Mouse (Mus musculus) limb, embryonic 14.5 days (tissue): ENCODE measurements around the gene Spsb2. TPM values are rescaled to one million over a fixed set of nuclear protein-coding genes. Genes with fewer than 3 reads are reported as not detected.

ENCODE experiments used
- ATAC-seq: fragments of 200-750 bp; cut with Nextera tagmentation; 2 replicates; pipeline ENCODE4 v1.8.0; 2017; ENCODE audit warnings: low read depth, moderate number of reproducible peaks, moderate TSS enrichment; ENCODE audit not compliant: low FRiP score
- DNase-seq: peaks from one replicate; pipeline ENCODE4 v3.0.0-alpha.2; 2015; ENCODE audit warnings: low spot score
- H3K27ac ChIP-seq: fragments of 300-500 bp; sonication (generic); replicated peaks from 2 replicates; pipeline ENCODE4 v1.5.1; 2014; ENCODE audit warnings: low read depth, mild to moderate bottlenecking, low read length, moderate library complexity, mixed read lengths
- H3K27me3 ChIP-seq: fragments of 300-500 bp; sonication (generic); 2 replicates; pipeline ENCODE4 v1.6.1; 2014; ENCODE audit warnings: low read length, mixed read lengths; ENCODE audit not compliant: control insufficient read depth, insufficient read depth
- H3K36me3 ChIP-seq: fragments of 300-500 bp; sonication (generic); 2 replicates; pipeline ENCODE4 v1.6.1; 2014; ENCODE audit warnings: mild to moderate bottlenecking, low read length, moderate library complexity, mixed read lengths; ENCODE audit not compliant: control insufficient read depth, insufficient read depth
- H3K4me1 ChIP-seq: fragments of 300-500 bp; sonication (generic); 2 replicates; pipeline ENCODE4 v1.6.1; 2014; ENCODE audit warnings: antibody characterized with exemption, low read length, mixed read lengths; ENCODE audit not compliant: control insufficient read depth, insufficient read depth
- H3K4me2 ChIP-seq: fragments of 300-500 bp; sonication (generic); replicated peaks from 2 replicates; pipeline ENCODE4 v1.6.1; 2014; ENCODE audit warnings: low read depth, mild to moderate bottlenecking, low read length, moderate library complexity; ENCODE audit not compliant: severe bottlenecking
- H3K4me3 ChIP-seq: fragments of 300-500 bp; sonication (generic); replicated peaks from 2 replicates; pipeline ENCODE4 v1.5.1; 2014; ENCODE audit warnings: low read length
- H3K9ac ChIP-seq: fragments of 300-500 bp; sonication (generic); 2 replicates; pipeline ENCODE4 v1.6.1; 2014; ENCODE audit warnings: mild to moderate bottlenecking, low read depth, low read length, moderate library complexity; ENCODE audit not compliant: severe bottlenecking
- H3K9me3 ChIP-seq: fragments of 300-500 bp; sonication (generic); 2 replicates; pipeline ENCODE4 v1.6.1; 2016; ENCODE audit warnings: low read length; ENCODE audit not compliant: control insufficient read depth
- POLR2A ChIP-seq: fragments of 200-500 bp; IDR thresholded peaks from 2 replicates; pipeline ENCODE4 v1.8.0; 2012; ENCODE audit warnings: inconsistent platforms, mild to moderate bottlenecking, moderate library complexity, borderline replicate concordance; ENCODE audit not compliant: insufficient read depth, insufficient read length; ENCODE audit errors: extremely low read depth
- WGBS: fragments of 180-500 bp; shearing (Covaris S2); extraction: QIAGEN DNeasy Blood & Tissue Kit; methylation state at CpG from one replicate; pipeline ENCODE4 v1.1.7; 2014; 5-methylcytosine and 5-hydroxymethylcytosine counted together
- polyA plus RNA-seq, 2 experiments: library from polyadenylated mRNA; depleted of rRNA in 1 of 2; stranded (reverse) in 1 of 2; unstranded in 1 of 2; fragments of >200 nt; fragmentation: Nextera tagmentation in 1 of 2; extraction: Ambion mirVana in 1 of 2; gene quantifications; 2 replicates each; pipeline versions ENCODE4 v1.2.1 to v1.2.3; 2012 to 2014

Spsb2 gene
- polyA plus RNA-seq, 2 experiments = 10.8 to 11.1 TPM

DNA sequence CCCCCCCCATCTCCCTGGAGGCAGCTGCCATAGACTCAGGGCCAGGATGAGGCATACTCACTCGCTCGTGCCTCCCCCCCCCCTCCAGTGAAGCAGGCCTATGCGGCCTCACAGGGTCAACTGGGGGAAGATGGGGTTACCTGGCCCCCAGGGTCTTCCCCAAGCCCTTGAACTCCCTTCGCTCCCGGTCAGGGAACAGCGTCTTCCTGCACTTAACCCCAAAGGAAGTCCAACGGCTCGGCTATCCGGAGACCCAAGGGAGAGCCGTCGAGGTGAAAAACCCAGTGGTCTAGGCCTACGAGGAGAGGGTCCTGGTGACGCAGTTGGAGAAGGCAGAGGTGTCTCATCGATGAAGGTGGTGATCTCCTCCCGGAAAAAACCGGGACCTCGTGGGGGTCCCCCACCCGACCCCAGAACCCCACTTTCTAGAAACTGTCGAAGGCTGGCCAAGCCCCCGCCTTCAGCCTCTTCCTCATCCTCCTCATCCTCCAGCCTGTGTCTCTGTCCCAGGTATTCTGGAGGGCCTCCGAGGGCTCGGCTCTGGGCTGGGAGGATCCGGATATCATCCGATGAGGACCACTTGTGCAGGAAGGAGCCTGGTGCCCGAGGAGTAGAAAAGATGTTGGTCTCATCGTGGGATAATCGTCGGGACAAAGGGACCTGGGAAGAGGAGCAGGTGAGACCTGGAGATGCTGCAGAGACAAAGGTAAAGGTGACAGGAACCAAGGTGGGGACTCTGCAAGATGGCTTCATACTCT, 50.3 kb downstream of the Spsb2 start:
- Histone ChIP-seq H3K4me1 (peaks cover 29% of the 10 kb centered on the region), H3K4me2 (peak overlapping the region; percentile 68), H3K27me3 (no peaks in the 10 kb centered on the region), H3K9ac (peak overlapping the region; percentile 98; the same call in 1 of the 2 replicates), H3K4me3 (peak overlapping the region; percentile 85), H3K9me3 (no peaks in the 10 kb centered on the region), H3K27ac (no peak overlapping the region), H3K36me3 (peaks cover 24% of the 10 kb centered on the region)
- ATAC-seq (no peak), DNase-seq (no peak)
- WGBS = 79% methylated on average over 28 of the region's 28 CpGs
- TF ChIP-seq POLR2A = no peak

DNA sequence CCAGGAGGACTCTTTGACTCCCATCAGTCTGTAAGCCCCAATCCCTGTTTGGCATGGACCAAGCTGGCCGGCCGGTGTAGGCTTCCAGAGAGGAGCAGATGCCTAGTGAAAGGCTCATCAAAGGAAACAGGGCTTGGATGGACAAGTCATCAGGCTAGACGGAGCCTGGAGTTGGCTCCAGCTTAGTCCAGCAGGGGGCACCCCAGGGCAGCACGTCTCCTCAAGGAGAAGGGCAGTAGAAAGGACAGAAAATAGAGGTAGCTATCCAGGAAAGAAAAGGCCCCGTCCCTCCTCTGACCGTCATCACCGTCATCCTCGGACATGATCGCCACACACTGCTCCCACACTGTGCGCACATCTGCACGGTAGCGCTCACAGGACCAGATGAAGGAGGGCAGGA, 51.3 kb downstream of the Spsb2 start:
- 9% methylated on average over 12 of the region's 12 CpGs for WGBS

More for the DNA sequence above, 51.3 kb downstream of the Spsb2 start:
- DNase-seq (peak; percentile 80), ATAC-seq (no peak)
- Histone ChIP-seq H3K4me2 (no peak overlapping the region), H3K4me1 (peaks cover 29% of the 10 kb centered on the region), H3K9ac (no peak overlapping the region), H3K4me3 (no peak overlapping the region), H3K27me3 (no peaks in the 10 kb centered on the region), H3K27ac (no peak overlapping the region), H3K36me3 (peaks cover 15% of the 10 kb centered on the region), H3K9me3 (no peaks in the 10 kb centered on the region)
- no peak for TF ChIP-seq POLR2A

Other genes starting within 250 kb of the Spsb2 start
- not detected in 2 replicates for gene C1rb, start 238.4 kb upstream of the Spsb2 start, polyA plus RNA-seq (2012; rRNA removed)
- gene C1rb, start 238.4 kb upstream of the Spsb2 start, polyA plus RNA-seq (2014; fragmentation: Nextera tagmentation; extraction: Ambion mirVana) = 0.11 TPM in 1 of 2 replicates, not detected in the other
- gene C1s2, start 172.6 kb upstream of the Spsb2 start, polyA plus RNA-seq (2012; rRNA removed) = 0.23 and 0.24 TPM in 2 replicates
- gene C1s2, start 172.6 kb upstream of the Spsb2 start, polyA plus RNA-seq (2014; fragmentation: Nextera tagmentation; extraction: Ambion mirVana) = 0.10 TPM in 1 of 2 replicates, not detected in the other
- gene Lpcat3, start 145.6 kb upstream of the Spsb2 start, polyA plus RNA-seq (2012; rRNA removed) = 80.8 and 101 TPM in 2 replicates
- 49.3 and 51.7 TPM in 2 replicates for gene Lpcat3, start 145.6 kb upstream of the Spsb2 start, polyA plus RNA-seq (2014; fragmentation: Nextera tagmentation; extraction: Ambion mirVana)
- gene Emg1, start 96.5 kb upstream of the Spsb2 start, polyA plus RNA-seq (2012; rRNA removed) = 135 and 148 TPM in 2 replicates
- 179 and 185 TPM in 2 replicates for gene Emg1, start 96.5 kb upstream of the Spsb2 start, polyA plus RNA-seq (2014; fragmentation: Nextera tagmentation; extraction: Ambion mirVana)
- gene Phb2, start 96.3 kb upstream of the Spsb2 start, polyA plus RNA-seq (2012; rRNA removed) = 203 and 205 TPM in 2 replicates
- 295 and 296 TPM in 2 replicates for gene Phb2, start 96.3 kb upstream of the Spsb2 start, polyA plus RNA-seq (2014; fragmentation: Nextera tagmentation; extraction: Ambion mirVana)
- 9.4 and 9.6 TPM in 2 replicates for gene Ptpn6, start 69.9 kb upstream of the Spsb2 start, polyA plus RNA-seq (2012; rRNA removed)
- gene Ptpn6, start 69.9 kb upstream of the Spsb2 start, polyA plus RNA-seq (2014; fragmentation: Nextera tagmentation; extraction: Ambion mirVana) = 13.9 and 14.2 TPM in 2 replicates
- gene Grcc10, start 67.3 kb upstream of the Spsb2 start, polyA plus RNA-seq (2012; rRNA removed) = 285 and 290 TPM in 2 replicates
- gene Grcc10, start 67.3 kb upstream of the Spsb2 start, polyA plus RNA-seq (2014; fragmentation: Nextera tagmentation; extraction: Ambion mirVana) = 438 and 458 TPM in 2 replicates
- gene Gm45234, start 52.6 kb upstream of the Spsb2 start, polyA plus RNA-seq (2012; rRNA removed) = not detected in 2 replicates
- gene Gm45234, start 52.6 kb upstream of the Spsb2 start, polyA plus RNA-seq (2014; fragmentation: Nextera tagmentation; extraction: Ambion mirVana) = not detected in 2 replicates
- 102 and 141 TPM in 2 replicates for gene Atn1, start 52.1 kb upstream of the Spsb2 start, polyA plus RNA-seq (2012; rRNA removed)
- gene Atn1, start 52.1 kb upstream of the Spsb2 start, polyA plus RNA-seq (2014; fragmentation: Nextera tagmentation; extraction: Ambion mirVana) = 14.6 and 19.4 TPM in 2 replicates
- 21.7 and 25.3 TPM in 2 replicates for gene Eno2, start 39.0 kb upstream of the Spsb2 start, polyA plus RNA-seq (2012; rRNA removed)
- gene Eno2, start 39.0 kb upstream of the Spsb2 start, polyA plus RNA-seq (2014; fragmentation: Nextera tagmentation; extraction: Ambion mirVana) = 6.0 and 10.2 TPM in 2 replicates
- gene Lrrc23, start 28.9 kb upstream of the Spsb2 start, polyA plus RNA-seq (2012; rRNA removed) = 1.1 TPM in 2 replicates
- 0.88 and 1.2 TPM in 2 replicates for gene Lrrc23, start 28.9 kb upstream of the Spsb2 start, polyA plus RNA-seq (2014; fragmentation: Nextera tagmentation; extraction: Ambion mirVana)
- 636 and 744 TPM in 2 replicates for gene Tpi1, start 5.6 kb downstream of the Spsb2 start, polyA plus RNA-seq (2012; rRNA removed)
- 808 and 825 TPM in 2 replicates for gene Tpi1, start 5.6 kb downstream of the Spsb2 start, polyA plus RNA-seq (2014; fragmentation: Nextera tagmentation; extraction: Ambion mirVana)
- gene Usp5, start 20.8 kb downstream of the Spsb2 start, polyA plus RNA-seq (2012; rRNA removed) = 105 and 119 TPM in 2 replicates
- gene Usp5, start 20.8 kb downstream of the Spsb2 start, polyA plus RNA-seq (2014; fragmentation: Nextera tagmentation; extraction: Ambion mirVana) = 115 and 120 TPM in 2 replicates
- gene Cdca3, start 20.9 kb downstream of the Spsb2 start, polyA plus RNA-seq (2012; rRNA removed) = 141 and 164 TPM in 2 replicates
- 128 and 146 TPM in 2 replicates for gene Cdca3, start 20.9 kb downstream of the Spsb2 start, polyA plus RNA-seq (2014; fragmentation: Nextera tagmentation; extraction: Ambion mirVana)
- 1.9 and 2.3 TPM in 2 replicates for gene Gnb3, start 31.6 kb downstream of the Spsb2 start, polyA plus RNA-seq (2012; rRNA removed)
- 1.6 and 1.8 TPM in 2 replicates for gene Gnb3, start 31.6 kb downstream of the Spsb2 start, polyA plus RNA-seq (2014; fragmentation: Nextera tagmentation; extraction: Ambion mirVana)
- gene P3h3, start 49.1 kb downstream of the Spsb2 start, polyA plus RNA-seq (2012; rRNA removed) = 339 and 401 TPM in 2 replicates
- gene P3h3, start 49.1 kb downstream of the Spsb2 start, polyA plus RNA-seq (2014; fragmentation: Nextera tagmentation; extraction: Ambion mirVana) = 57.5 and 67.6 TPM in 2 replicates
- 7.5 and 10.8 TPM in 2 replicates for gene Gpr162, start 55.3 kb downstream of the Spsb2 start, polyA plus RNA-seq (2012; rRNA removed)
- gene Gpr162, start 55.3 kb downstream of the Spsb2 start, polyA plus RNA-seq (2014; fragmentation: Nextera tagmentation; extraction: Ambion mirVana) = 2.1 and 2.3 TPM in 2 replicates
- 0.23 and 0.26 TPM in 2 replicates for gene Cd4, start 79.6 kb downstream of the Spsb2 start, polyA plus RNA-seq (2012; rRNA removed)
- gene Cd4, start 79.6 kb downstream of the Spsb2 start, polyA plus RNA-seq (2014; fragmentation: Nextera tagmentation; extraction: Ambion mirVana) = 0.10 and 0.51 TPM in 2 replicates
- gene Lag3, start 103.0 kb downstream of the Spsb2 start, polyA plus RNA-seq (2012; rRNA removed) = 2.3 and 3.2 TPM in 2 replicates
- 2.0 and 2.6 TPM in 2 replicates for gene Lag3, start 103.0 kb downstream of the Spsb2 start, polyA plus RNA-seq (2014; fragmentation: Nextera tagmentation; extraction: Ambion mirVana)
- 1,126 and 1,778 TPM in 2 replicates for gene Ptms, start 111.4 kb downstream of the Spsb2 start, polyA plus RNA-seq (2012; rRNA removed)
- 306 and 353 TPM in 2 replicates for gene Ptms, start 111.4 kb downstream of the Spsb2 start, polyA plus RNA-seq (2014; fragmentation: Nextera tagmentation; extraction: Ambion mirVana)
- gene Mlf2, start 122.7 kb downstream of the Spsb2 start, polyA plus RNA-seq (2012; rRNA removed) = 407 and 471 TPM in 2 replicates
- 355 and 380 TPM in 2 replicates for gene Mlf2, start 122.7 kb downstream of the Spsb2 start, polyA plus RNA-seq (2014; fragmentation: Nextera tagmentation; extraction: Ambion mirVana)
- 215 and 251 TPM in 2 replicates for gene Cops7a, start 156.9 kb downstream of the Spsb2 start, polyA plus RNA-seq (2012; rRNA removed)
- 137 and 144 TPM in 2 replicates for gene Cops7a, start 156.9 kb downstream of the Spsb2 start, polyA plus RNA-seq (2014; fragmentation: Nextera tagmentation; extraction: Ambion mirVana)
- 35.2 and 44.6 TPM in 2 replicates for gene Pianp, start 188.0 kb downstream of the Spsb2 start, polyA plus RNA-seq (2012; rRNA removed)
- gene Pianp, start 188.0 kb downstream of the Spsb2 start, polyA plus RNA-seq (2014; fragmentation: Nextera tagmentation; extraction: Ambion mirVana) = 20.0 and 20.3 TPM in 2 replicates
- 103 and 130 TPM in 2 replicates for gene Zfp384, start 200.5 kb downstream of the Spsb2 start, polyA plus RNA-seq (2012; rRNA removed)
- 12.4 and 14.6 TPM in 2 replicates for gene Zfp384, start 200.5 kb downstream of the Spsb2 start, polyA plus RNA-seq (2014; fragmentation: Nextera tagmentation; extraction: Ambion mirVana)
- gene Ing4, start 231.1 kb downstream of the Spsb2 start, polyA plus RNA-seq (2012; rRNA removed) = 143 TPM in 2 replicates
- gene Ing4, start 231.1 kb downstream of the Spsb2 start, polyA plus RNA-seq (2014; fragmentation: Nextera tagmentation; extraction: Ambion mirVana) = 122 and 131 TPM in 2 replicates
- 28.9 and 31.3 TPM in 2 replicates for gene Acrbp, start 241.0 kb downstream of the Spsb2 start, polyA plus RNA-seq (2012; rRNA removed)
- 9.4 and 13.9 TPM in 2 replicates for gene Acrbp, start 241.0 kb downstream of the Spsb2 start, polyA plus RNA-seq (2014; fragmentation: Nextera tagmentation; extraction: Ambion mirVana)